Mouse (Mus musculus) forebrain, embryonic 16.5 days (tissue): Measurements from ENCODE around the gene Per1. TPM values are rescaled to one million over a fixed set of nuclear protein-coding genes. Genes with fewer than 3 reads are reported as not detected.

ENCODE experiments used
- ATAC-seq: fragments of 200-750 bp; cut with Nextera tagmentation; 2 replicates; pipeline ENCODE4 v1.8.0; 2017; ENCODE audit warnings: mild to moderate bottlenecking, moderate library complexity
- H3K27ac ChIP-seq: fragments of 300-500 bp; sonication (generic); 2 replicates; pipeline ENCODE4 v1.5.1; 2014; ENCODE audit warnings: low read length, control low read depth
- H3K27me3 ChIP-seq: fragments of 300-500 bp; sonication (generic); replicated peaks from 2 replicates; pipeline ENCODE4 v1.6.1; 2014; ENCODE audit warnings: low read length; ENCODE audit not compliant: control insufficient read depth, insufficient read depth
- H3K36me3 ChIP-seq: fragments of 300-500 bp; sonication (generic); 2 replicates; pipeline ENCODE4 v1.6.1; 2014; ENCODE audit not compliant: control insufficient read depth, insufficient read depth
- H3K4me1 ChIP-seq: fragments of 300-500 bp; sonication (generic); replicated peaks from 2 replicates; pipeline ENCODE4 v1.6.1; 2014; ENCODE audit warnings: low read length; ENCODE audit not compliant: control insufficient read depth, insufficient read depth
- H3K4me2 ChIP-seq: fragments of 300-500 bp; sonication (generic); 2 replicates; pipeline ENCODE4 v1.6.1; 2014; ENCODE audit warnings: mild to moderate bottlenecking, low read length, control low read depth
- H3K4me3 ChIP-seq: fragments of 300-500 bp; sonication (generic); replicated peaks from 2 replicates; pipeline ENCODE4 v1.5.1; 2014; ENCODE audit warnings: mild to moderate bottlenecking, low read length, control low read depth
- H3K9ac ChIP-seq: fragments of 300-500 bp; sonication (generic); replicated peaks from 2 replicates; pipeline ENCODE4 v1.6.1; 2014; ENCODE audit warnings: low read depth, low read length, control low read depth
- H3K9me3 ChIP-seq: fragments of 300-500 bp; sonication (generic); 2 replicates; pipeline ENCODE4 v1.6.1; 2016; ENCODE audit warnings: low read length; ENCODE audit not compliant: control insufficient read depth
- WGBS: fragments of 180-500 bp; shearing (Covaris S2); extraction: QIAGEN DNeasy Blood & Tissue Kit; methylation state at CpG from one replicate; pipeline ENCODE4 v1.1.7; 2014; 5-methylcytosine and 5-hydroxymethylcytosine counted together
- polyA plus RNA-seq: library from polyadenylated mRNA; unstranded; fragments of >200 nt; fragmentation: Nextera tagmentation; extraction: Ambion mirVana; gene quantifications from 2 replicates; pipeline ENCODE4 v1.2.1, GENCODE M21; 2015

The Per1 gene
- polyA plus RNA-seq, 1 experiment from 2014 or later, result 11.8 TPM

DNA sequence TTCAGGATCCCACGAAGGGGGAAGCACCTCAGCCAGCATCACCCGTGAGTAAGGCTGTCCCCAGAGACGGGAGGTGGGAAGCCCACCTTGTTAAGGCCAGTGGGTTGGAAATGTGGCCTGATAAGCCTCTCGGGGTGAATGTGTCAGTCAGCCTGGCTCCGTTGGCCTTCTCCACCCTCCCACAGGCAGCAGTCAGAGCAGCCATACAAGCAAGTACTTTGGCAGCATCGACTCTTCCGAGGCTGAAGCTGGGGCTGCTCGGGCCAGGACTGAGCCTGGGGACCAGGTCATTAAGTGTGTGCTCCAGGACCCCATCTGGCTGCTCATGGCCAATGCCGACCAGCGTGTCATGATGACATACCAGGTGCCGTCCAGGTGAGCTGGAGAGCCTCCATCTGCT lies 12.7 kb downstream of the Per1 start:
- Histone ChIP-seq H3K4me2 (no peak overlapping the region), H3K9me3 (no peaks in the 10 kb centered on the region), H3K27me3 (no peaks in the 10 kb centered on the region), H3K9ac (no peak overlapping the region), H3K4me3 (no peak overlapping the region), H3K27ac (no peak overlapping the region), H3K36me3 (peaks cover 28% of the 10 kb centered on the region), H3K4me1 (0 out of 2 replicates have a peak, but pooled peaks cover 3% of the 10 kb centered on the region)
- 89% methylated on average over 11 of the region's 11 CpGs for WGBS
- no peak for ATAC-seq

GRCm38 (mm10) chr11:69108223-69108622 lies 13.2 kb downstream of the Per1 start:
- no peak overlapping the region for H3K4me3 ChIP-seq
- WGBS, result 91% methylated on average over 9 of the region's 9 CpGs
- H3K4me1 ChIP-seq, result 0 out of 2 replicates have a peak, but pooled peaks cover 3% of the 10 kb centered on the region
- H3K9ac ChIP-seq, result no peak overlapping the region
- peaks cover 28% of the 10 kb centered on the region for H3K36me3 ChIP-seq
- no peak overlapping the region for H3K27ac ChIP-seq
- no peak overlapping the region for H3K4me2 ChIP-seq
- H3K9me3 ChIP-seq, result no peaks in the 10 kb centered on the region
- no peaks in the 10 kb centered on the region for H3K27me3 ChIP-seq
- no peak for ATAC-seq

- Histone ChIP-seq H3K36me3 (peaks cover 17% of the 10 kb centered on the region), H3K27me3 (no peaks in the 10 kb centered on the region), H3K4me1 (0 out of 2 replicates have a peak, but pooled peaks cover 3% of the 10 kb centered on the region), H3K4me3 (no peak overlapping the region), H3K9me3 (no peaks in the 10 kb centered on the region), H3K27ac (no peak overlapping the region), H3K9ac (no peak overlapping the region), H3K4me2 (no peak overlapping the region)
- no peak; the same call in 1 of the 2 replicates for ATAC-seq
- 79% methylated on average over 13 of the region's 13 CpGs for WGBS
Measured at GRCm38 (mm10) chr11:69109032-69109900, 14.2 kb downstream of the Per1 start.

GRCm38 (mm10) chr11:69110319-69111046 lies 15.5 kb downstream of the Per1 start:
- Histone ChIP-seq H3K4me1 (0 out of 2 replicates have a peak, but pooled peaks cover 3% of the 10 kb centered on the region), H3K9ac (peak overlapping the region; percentile 20; the same call in 1 of the 2 replicates), H3K27me3 (no peaks in the 10 kb centered on the region), H3K9me3 (no peaks in the 10 kb centered on the region), H3K36me3 (peaks cover 13% of the 10 kb centered on the region), H3K4me2 (peak overlapping the region; percentile 56), H3K27ac (no peak overlapping the region), H3K4me3 (peak overlapping the region; percentile 46)
- under 1% methylated on average over 30 of the region's 30 CpGs for WGBS
- peak; percentile 73 for ATAC-seq

GRCm38 (mm10) chr11:69111051-69111810 lies 16.2 kb downstream of the Per1 start:
- 3% methylated on average over 21 of the region's 21 CpGs for WGBS
- peak; percentile 21; the same call in 1 of the 2 replicates for ATAC-seq
- no peaks in the 10 kb centered on the region for H3K9me3 ChIP-seq
- H3K4me2 ChIP-seq, result peak overlapping the region; percentile 56
- H3K27ac ChIP-seq, result no peak overlapping the region
- H3K27me3 ChIP-seq, result no peaks in the 10 kb centered on the region
- peaks cover 12% of the 10 kb centered on the region for H3K36me3 ChIP-seq
- H3K9ac ChIP-seq, result peak overlapping the region; percentile 20; the same call in 1 of the 2 replicates
- 0 out of 2 replicates have a peak, but pooled peaks cover 3% of the 10 kb centered on the region for H3K4me1 ChIP-seq
- peak overlapping the region; percentile 46 for H3K4me3 ChIP-seq

GRCm38 (mm10) chr11:69111865-69112264 lies 16.8 kb downstream of the Per1 start:
- Histone ChIP-seq H3K27ac (no peak overlapping the region), H3K4me2 (no peak overlapping the region), H3K36me3 (peaks cover 12% of the 10 kb centered on the region), H3K4me1 (peaks cover 4% of the 10 kb centered on the region; the same call in 1 of the 2 replicates), H3K9me3 (no peaks in the 10 kb centered on the region), H3K27me3 (no peaks in the 10 kb centered on the region), H3K9ac (no peak overlapping the region), H3K4me3 (no peak overlapping the region)
- no peak for ATAC-seq
- WGBS, result 65% methylated on average over 4 of the region's 4 CpGs

DNA sequence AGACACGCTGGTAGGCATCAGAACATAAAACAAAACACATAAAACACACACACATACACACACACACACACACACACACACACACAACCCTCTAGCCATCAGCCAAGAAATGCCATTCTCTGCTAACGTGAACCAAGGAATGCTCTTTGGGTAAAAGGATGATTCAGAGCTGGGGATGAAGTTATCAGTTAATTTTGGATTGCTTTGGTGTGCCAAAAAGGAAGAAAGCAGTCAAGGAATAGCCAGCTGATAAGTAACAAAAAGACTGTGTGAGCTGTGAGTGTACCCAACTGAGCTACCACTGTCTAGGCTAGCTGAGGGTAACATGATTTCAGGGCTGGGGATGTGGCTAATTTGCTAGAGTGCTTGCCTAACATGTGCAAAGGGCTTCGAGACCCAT lies 19.0 kb downstream of the Per1 start:
- Histone ChIP-seq H3K4me2 (no peak overlapping the region), H3K36me3 (no peaks in the 10 kb centered on the region; the same call in 1 of the 2 replicates), H3K27me3 (no peaks in the 10 kb centered on the region), H3K27ac (no peak overlapping the region), H3K4me3 (no peak overlapping the region), H3K9ac (no peak overlapping the region), H3K4me1 (peaks cover 13% of the 10 kb centered on the region), H3K9me3 (no peaks in the 10 kb centered on the region)
- WGBS, result 72% methylated on average over 3 of the region's 3 CpGs
- no peak for ATAC-seq

- no peaks in the 10 kb centered on the region for H3K9me3 ChIP-seq
- no peak overlapping the region for H3K9ac ChIP-seq
- no peaks in the 10 kb centered on the region for H3K36me3 ChIP-seq
- WGBS, result 79% methylated on average over 3 of the region's 3 CpGs
- peaks cover 15% of the 10 kb centered on the region for H3K4me1 ChIP-seq
- H3K27me3 ChIP-seq, result no peaks in the 10 kb centered on the region
- ATAC-seq, result no peak
- no peak overlapping the region for H3K4me2 ChIP-seq
- H3K27ac ChIP-seq, result no peak overlapping the region
- H3K4me3 ChIP-seq, result no peak overlapping the region
Measured at GRCm38 (mm10) chr11:69114621-69115020, 19.6 kb downstream of the Per1 start.
